Mouse (Mus musculus): ENCODE data around the gene Ctnna3. TPM values are rescaled to one million over a fixed set of nuclear protein-coding genes. Genes with fewer than 3 reads are reported as not detected.

The Ctnna3 gene
- polyA plus RNA-seq, 1 experiment from 2014 or later, result 1.7 TPM

- ATAC-seq (replicated peaks; ENCODE audit: low FRiP score, low TSS enrichment, low read depth), result no peak
- WGBS, result 69% methylated on average over 20 of the region's 20 CpGs
These were observed 154.0 kb downstream of the Ctnna3 start for GRCm38 (mm10) chr10:63583798-63584374.

GRCm38 (mm10) chr10:63599417-63599816 is 169.5 kb downstream of the Ctnna3 start:
- Histone ChIP-seq H3K9ac (ENCODE audit: low read length) (no peak overlapping the region), H3K4me3 (ENCODE audit: low read depth, low read length) (no peak overlapping the region), H3K9me3 (ENCODE audit: control insufficient read depth, low read length) (no peaks in the 10 kb centered on the region), H3K27me3 (replicated peaks; ENCODE audit: control insufficient read depth, insufficient read depth, low read length) (no peaks in the 10 kb centered on the region), H3K4me2 (ENCODE audit: low read length) (no peak overlapping the region), H3K4me1 (replicated peaks; ENCODE audit: control insufficient read depth, insufficient read depth, low read length) (no peaks in the 10 kb centered on the region), H3K36me3 (ENCODE audit: control insufficient read depth, insufficient read depth, low read length) (no peaks in the 10 kb centered on the region), H3K27ac (ENCODE audit: low read depth) (no peak overlapping the region)
- WGBS, result 92% methylated on average over 5 of the region's 5 CpGs
- no peak for DNase-seq (ENCODE audit: low spot score)
- ATAC-seq (replicated peaks; ENCODE audit: low FRiP score, low TSS enrichment, low read depth), result no peak

More at GRCm38 (mm10) chr10:63583798-63584374, 154.0 kb downstream of the Ctnna3 start:
- peak overlapping the region; percentile 20 for H3K4me2 ChIP-seq (ENCODE audit: low read length)
- H3K27ac ChIP-seq (ENCODE audit: low read depth), result no peak overlapping the region
- H3K4me3 ChIP-seq (ENCODE audit: low read depth, low read length), result no peak overlapping the region
- H3K9me3 ChIP-seq (ENCODE audit: control insufficient read depth, low read length), result no peaks in the 10 kb centered on the region
- no peaks in the 10 kb centered on the region for H3K27me3 ChIP-seq (replicated peaks; ENCODE audit: control insufficient read depth, insufficient read depth, low read length)
- H3K36me3 ChIP-seq (ENCODE audit: control insufficient read depth, insufficient read depth, low read length), result no peaks in the 10 kb centered on the region
- no peak for DNase-seq (ENCODE audit: low spot score)
- H3K9ac ChIP-seq (ENCODE audit: low read length), result no peak overlapping the region
- H3K4me1 ChIP-seq (replicated peaks; ENCODE audit: control insufficient read depth, insufficient read depth, low read length), result no peaks in the 10 kb centered on the region

GRCm38 (mm10) chr10:63601206-63601605 is 171.3 kb downstream of the Ctnna3 start:
- H3K27ac ChIP-seq (ENCODE audit: low read depth), result no peak overlapping the region
- no peaks in the 10 kb centered on the region for H3K4me1 ChIP-seq (replicated peaks; ENCODE audit: control insufficient read depth, insufficient read depth, low read length)
- H3K4me2 ChIP-seq (ENCODE audit: low read length), result no peak overlapping the region
- no peak overlapping the region for H3K4me3 ChIP-seq (ENCODE audit: low read depth, low read length)
- ATAC-seq (replicated peaks; ENCODE audit: low FRiP score, low TSS enrichment, low read depth) (no peak), DNase-seq (ENCODE audit: low spot score) (no peak)
- no peaks in the 10 kb centered on the region for H3K36me3 ChIP-seq (ENCODE audit: control insufficient read depth, insufficient read depth, low read length)
- no peaks in the 10 kb centered on the region for H3K9me3 ChIP-seq (ENCODE audit: control insufficient read depth, low read length)
- WGBS, result 77% methylated on average over 2 of the region's 2 CpGs
- H3K9ac ChIP-seq (ENCODE audit: low read length), result no peak overlapping the region
- no peaks in the 10 kb centered on the region for H3K27me3 ChIP-seq (replicated peaks; ENCODE audit: control insufficient read depth, insufficient read depth, low read length)

- H3K9me3 ChIP-seq (ENCODE audit: control insufficient read depth, low read length), result no peaks in the 10 kb centered on the region
- no peaks in the 10 kb centered on the region for H3K36me3 ChIP-seq (ENCODE audit: control insufficient read depth, insufficient read depth, low read length)
- no peak overlapping the region for H3K4me3 ChIP-seq (ENCODE audit: low read depth, low read length)
- no peak for ATAC-seq (replicated peaks; ENCODE audit: low FRiP score, low TSS enrichment, low read depth)
- no peak overlapping the region for H3K4me2 ChIP-seq (ENCODE audit: low read length)
- no peak for DNase-seq (ENCODE audit: low spot score)
- H3K9ac ChIP-seq (ENCODE audit: low read length), result no peak overlapping the region
- 71% methylated on average over 1 of the region's 1 CpGs for WGBS
- H3K27me3 ChIP-seq (replicated peaks; ENCODE audit: control insufficient read depth, insufficient read depth, low read length), result no peaks in the 10 kb centered on the region
- H3K4me1 ChIP-seq (replicated peaks; ENCODE audit: control insufficient read depth, insufficient read depth, low read length), result no peaks in the 10 kb centered on the region
- no peak overlapping the region for H3K27ac ChIP-seq (ENCODE audit: low read depth)
These were observed 198.6 kb downstream of the Ctnna3 start for GRCm38 (mm10) chr10:63628546-63628945.

- Histone ChIP-seq H3K27ac (ENCODE audit: low read depth) (no peak overlapping the region), H3K4me1 (replicated peaks; ENCODE audit: control insufficient read depth, insufficient read depth, low read length) (no peaks in the 10 kb centered on the region), H3K9ac (ENCODE audit: low read length) (no peak overlapping the region), H3K27me3 (replicated peaks; ENCODE audit: control insufficient read depth, insufficient read depth, low read length) (no peaks in the 10 kb centered on the region), H3K4me3 (ENCODE audit: low read depth, low read length) (no peak overlapping the region), H3K4me2 (ENCODE audit: low read length) (no peak overlapping the region), H3K9me3 (ENCODE audit: control insufficient read depth, low read length) (no peaks in the 10 kb centered on the region), H3K36me3 (ENCODE audit: control insufficient read depth, insufficient read depth, low read length) (no peaks in the 10 kb centered on the region)
- 80% methylated on average over 1 of the region's 1 CpGs for WGBS
- DNase-seq (ENCODE audit: low spot score), result no peak
- no peak for ATAC-seq (replicated peaks; ENCODE audit: low FRiP score, low TSS enrichment, low read depth)
These were observed 204.0 kb downstream of the Ctnna3 start for GRCm38 (mm10) chr10:63633915-63634314.

GRCm38 (mm10) chr10:63637987-63638386 is 208.1 kb downstream of the Ctnna3 start:
- H3K4me1 ChIP-seq (replicated peaks; ENCODE audit: control insufficient read depth, insufficient read depth, low read length), result no peaks in the 10 kb centered on the region
- DNase-seq (ENCODE audit: low spot score) (no peak), ATAC-seq (replicated peaks; ENCODE audit: low FRiP score, low TSS enrichment, low read depth) (no peak)
- no peaks in the 10 kb centered on the region for H3K9me3 ChIP-seq (ENCODE audit: control insufficient read depth, low read length)
- no peaks in the 10 kb centered on the region for H3K27me3 ChIP-seq (replicated peaks; ENCODE audit: control insufficient read depth, insufficient read depth, low read length)
- H3K27ac ChIP-seq (ENCODE audit: low read depth), result no peak overlapping the region
- H3K4me3 ChIP-seq (ENCODE audit: low read depth, low read length), result no peak overlapping the region
- H3K36me3 ChIP-seq (ENCODE audit: control insufficient read depth, insufficient read depth, low read length), result no peaks in the 10 kb centered on the region
- WGBS, result 87% methylated on average over 5 of the region's 5 CpGs
- no peak overlapping the region for H3K9ac ChIP-seq (ENCODE audit: low read length)
- H3K4me2 ChIP-seq (ENCODE audit: low read length), result no peak overlapping the region

GRCm38 (mm10) chr10:63647300-63647699 is 217.4 kb downstream of the Ctnna3 start:
- Histone ChIP-seq H3K4me3 (ENCODE audit: low read depth, low read length) (no peak overlapping the region), H3K9ac (ENCODE audit: low read length) (no peak overlapping the region), H3K27ac (ENCODE audit: low read depth) (no peak overlapping the region), H3K27me3 (replicated peaks; ENCODE audit: control insufficient read depth, insufficient read depth, low read length) (no peaks in the 10 kb centered on the region), H3K36me3 (ENCODE audit: control insufficient read depth, insufficient read depth, low read length) (no peaks in the 10 kb centered on the region), H3K4me1 (replicated peaks; ENCODE audit: control insufficient read depth, insufficient read depth, low read length) (no peaks in the 10 kb centered on the region), H3K9me3 (ENCODE audit: control insufficient read depth, low read length) (no peaks in the 10 kb centered on the region), H3K4me2 (ENCODE audit: low read length) (no peak overlapping the region)
- WGBS, result 66% methylated on average over 3 of the region's 3 CpGs
- ATAC-seq (replicated peaks; ENCODE audit: low FRiP score, low TSS enrichment, low read depth), result no peak
- no peak for DNase-seq (ENCODE audit: low spot score)

- DNase-seq (ENCODE audit: low spot score) (no peak), ATAC-seq (replicated peaks; ENCODE audit: low FRiP score, low TSS enrichment, low read depth) (no peak)
- no peak overlapping the region for H3K27ac ChIP-seq (ENCODE audit: low read depth)
- H3K4me3 ChIP-seq (ENCODE audit: low read depth, low read length), result no peak overlapping the region
- H3K4me2 ChIP-seq (ENCODE audit: low read length), result no peak overlapping the region
- no peaks in the 10 kb centered on the region for H3K27me3 ChIP-seq (replicated peaks; ENCODE audit: control insufficient read depth, insufficient read depth, low read length)
- H3K9ac ChIP-seq (ENCODE audit: low read length), result no peak overlapping the region
- WGBS, result 89% methylated on average over 3 of the region's 3 CpGs
- H3K4me1 ChIP-seq (replicated peaks; ENCODE audit: control insufficient read depth, insufficient read depth, low read length), result no peaks in the 10 kb centered on the region
- H3K9me3 ChIP-seq (ENCODE audit: control insufficient read depth, low read length), result no peaks in the 10 kb centered on the region
- no peaks in the 10 kb centered on the region for H3K36me3 ChIP-seq (ENCODE audit: control insufficient read depth, insufficient read depth, low read length)
These were observed 220.4 kb downstream of the Ctnna3 start for GRCm38 (mm10) chr10:63650307-63650706.

- H3K9ac ChIP-seq (ENCODE audit: low read length), result no peak overlapping the region
- DNase-seq (ENCODE audit: low spot score) (no peak), ATAC-seq (replicated peaks; ENCODE audit: low FRiP score, low TSS enrichment, low read depth) (no peak)
- no peaks in the 10 kb centered on the region for H3K27me3 ChIP-seq (replicated peaks; ENCODE audit: control insufficient read depth, insufficient read depth, low read length)
- H3K9me3 ChIP-seq (ENCODE audit: control insufficient read depth, low read length), result no peaks in the 10 kb centered on the region
- WGBS, result 83% methylated on average over 9 of the region's 9 CpGs
- H3K4me2 ChIP-seq (ENCODE audit: low read length), result no peak overlapping the region
- no peak overlapping the region for H3K27ac ChIP-seq (ENCODE audit: low read depth)
- no peaks in the 10 kb centered on the region for H3K4me1 ChIP-seq (replicated peaks; ENCODE audit: control insufficient read depth, insufficient read depth, low read length)
- H3K36me3 ChIP-seq (ENCODE audit: control insufficient read depth, insufficient read depth, low read length), result no peaks in the 10 kb centered on the region
- H3K4me3 ChIP-seq (ENCODE audit: low read depth, low read length), result no peak overlapping the region
These were observed 223.0 kb downstream of the Ctnna3 start for GRCm38 (mm10) chr10:63652887-63653286.
